Comparison of ENCODE assay signal across 1 mouse cellular context in the genomic region with DNA sequence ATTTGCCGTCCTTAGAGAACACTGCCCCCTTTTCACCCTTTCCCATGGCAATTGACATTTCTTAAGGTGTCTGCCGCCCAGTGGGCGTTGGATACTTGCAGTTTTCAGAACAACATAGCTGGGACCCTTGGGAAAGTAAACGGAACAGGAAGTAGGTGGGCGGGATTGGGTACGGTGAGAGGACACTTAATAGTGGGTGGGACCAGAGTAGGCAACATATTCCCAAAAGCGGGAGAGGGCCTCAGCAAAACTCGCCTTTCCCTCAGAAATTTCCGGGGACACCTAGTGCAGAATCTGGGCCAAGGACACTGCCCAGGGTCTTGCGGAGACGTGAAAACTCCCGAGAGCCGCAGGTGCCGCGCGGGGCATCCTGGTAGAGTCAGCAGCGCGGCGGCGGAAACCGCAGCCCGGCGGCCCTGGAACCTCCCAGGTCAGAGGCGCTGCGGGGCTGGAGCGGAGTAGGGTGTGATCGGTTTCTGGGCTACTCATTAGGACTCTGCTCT.
TF ChIP-seq lines count a peak whose summit lies in the region.

No protein-coding gene starts in this region.

TF ChIP-seq in CH12.LX, 34 proteins besides CTCF, POLR2A, EP300 and RAD21:
- TF ChIP-seq MYC (IDR thresholded peaks at IDR 0.05; ENCODE audit: low read depth, low read length) (no peak), NRF1 (IDR thresholded peaks at IDR 0.05; ENCODE audit: low read depth, low read length) (no peak), UBTF (IDR thresholded peaks at IDR 0.05; ENCODE audit: low read depth, low read length) (no peak), USF1 (IDR thresholded peaks at IDR 0.05; ENCODE audit: low read depth, low read length) (no peak), KAT2A (IDR thresholded peaks at IDR 0.05; ENCODE audit: insufficient replicate concordance, low read length) (no peak), MEF2A (IDR thresholded peaks at IDR 0.05; ENCODE audit: borderline replicate concordance, low read depth, low read length) (0 out of 2 replicates have a peak, but pooled peaks have one; percentile 7), GABPA (IDR thresholded peaks at IDR 0.05; ENCODE audit: insufficient replicate concordance, low read depth, low read length) (no peak), TBP (conservative IDR thresholded peaks at IDR 0.05; ENCODE audit: low read depth, low read length) (0 out of 2 replicates have a peak, but pooled peaks have one; percentile 37), HCFC1 (IDR thresholded peaks at IDR 0.05; ENCODE audit: low read depth, low read length) (peak; percentile 72), ZC3H11A (IDR thresholded peaks at IDR 0.05; ENCODE audit: low read depth, low read length) (no peak), MAZ (IDR thresholded peaks at IDR 0.05; ENCODE audit: low read depth, low read length) (no peak), CHD1 (IDR thresholded peaks at IDR 0.05; ENCODE audit: low read depth, low read length) (no peak; the same call in 1 of the 2 replicates), E2F4 (IDR thresholded peaks at IDR 0.05; ENCODE audit: insufficient replicate concordance, low read depth, low read length) (no peak), IRF4 (IDR thresholded peaks at IDR 0.05; ENCODE audit: low read depth, low read length) (no peak; the same call in none of the 2 replicates), ZMIZ1 (IDR thresholded peaks at IDR 0.05; ENCODE audit: low read depth, low read length) (no peak; the same call in 1 of the 2 replicates), USF2 (conservative IDR thresholded peaks at IDR 0.05; ENCODE audit: low read depth, low read length) (no peak), ZNF384 (IDR thresholded peaks at IDR 0.05; ENCODE audit: low read depth, low read length) (no peak), RCOR1 (conservative IDR thresholded peaks at IDR 0.05; ENCODE audit: low read depth, low read length) (no peak), SMC3 (IDR thresholded peaks at IDR 0.05; ENCODE audit: low read depth, low read length) (peak; percentile 21; the same call in 1 of the 2 replicates), NELFE (IDR thresholded peaks at IDR 0.05; ENCODE audit: low read depth, low read length) (peak; percentile 76), MAX (IDR thresholded peaks at IDR 0.05; ENCODE audit: low read length) (no peak; the same call in 1 of the 2 replicates), MAFK (IDR thresholded peaks at IDR 0.05; ENCODE audit: insufficient replicate concordance, low read length) (no peak), ETS1 (conservative IDR thresholded peaks at IDR 0.05; ENCODE audit: low read depth, low read length) (no peak), CHD2 (IDR thresholded peaks at IDR 0.05; ENCODE audit: low read length) (0 out of 2 replicates have a peak, but pooled peaks have one; percentile 9), POLR2AphosphoS2 (IDR thresholded peaks at IDR 0.05; ENCODE audit: low read depth, low read length) (no peak), ZKSCAN1 (IDR thresholded peaks at IDR 0.05; ENCODE audit: borderline replicate concordance, low read depth, low read length) (no peak), TCF12 (IDR thresholded peaks at IDR 0.05; ENCODE audit: low read depth, low read length) (peak; percentile 44), ELF1 (IDR thresholded peaks at IDR 0.05; ENCODE audit: low read depth, low read length) (peak; percentile 81), JUND (conservative IDR thresholded peaks at IDR 0.05; ENCODE audit: low read depth, low read length) (no peak), SIN3A (IDR thresholded peaks at IDR 0.05; ENCODE audit: low read length) (peak; percentile 57; the same call in 1 of the 2 replicates), BHLHE40 (IDR thresholded peaks at IDR 0.05; ENCODE audit: low read depth, low read length) (peak; percentile 41; the same call in 1 of the 2 replicates), JUN (IDR thresholded peaks at IDR 0.05; ENCODE audit: insufficient read depth, low read depth, low read length) (no peak), MXI1 (IDR thresholded peaks at IDR 0.05; ENCODE audit: low read depth, low read length) (no peak), PAX5 (IDR thresholded peaks at IDR 0.05; ENCODE audit: low read length) (no peak)
